Mouse (Mus musculus) cortical plate, adult 2 months (tissue): Measurements from ENCODE around the gene Omt2a.

Experiments used
- CTCF ChIP-seq: fragments of 200-500 bp; IDR thresholded peaks from 2 replicates; pipeline ENCODE4 v1.5.1; 2011; ENCODE audit warnings: mild to moderate bottlenecking, control low read depth, low read length; ENCODE audit not compliant: insufficient read depth; ENCODE audit errors: extremely low read depth
- POLR2A ChIP-seq: fragments of 200-500 bp; IDR thresholded peaks from 2 replicates; pipeline ENCODE4 v1.6.1; 2011; ENCODE audit warnings: mild to moderate bottlenecking, low read length, control low read depth; ENCODE audit not compliant: insufficient read depth; ENCODE audit errors: extremely low read depth

GRCm38 (mm10) chr9:78298232-78298631 is 16.4 kb downstream of the Omt2a start:
- TF ChIP-seq CTCF: no peak
- TF ChIP-seq POLR2A: no peak
